Mouse (Mus musculus): ENCODE results near the gene Txndc2. TPM values are rescaled to one million over a fixed set of nuclear protein-coding genes. Genes with fewer than 3 reads are reported as not detected.

The Txndc2 gene
- polyA plus RNA-seq, 1 experiment = not detected

GRCm38 (mm10) chr17:65658416-65658815 lies 16.4 kb upstream of the Txndc2 start:
- H3K27ac ChIP-seq (ENCODE audit: insufficient read depth, low read length) = peak overlapping the region; percentile 15; the same call in 1 of the 2 replicates
- no peak for TF ChIP-seq POLR2A (IDR thresholded peaks at IDR 0.05; ENCODE audit: extremely low read depth, insufficient read depth, low read length)
- H3K4me1 ChIP-seq (ENCODE audit: control insufficient read depth, insufficient read depth, low read length) = peaks cover 6% of the 10 kb centered on the region
- H3K4me3 ChIP-seq (ENCODE audit: insufficient read depth, low read length) = no peak overlapping the region

- H3K27ac ChIP-seq (ENCODE audit: insufficient read depth, low read length) = 0 out of 2 replicates have a peak overlapping the region, but pooled peaks have one; percentile 18
- no peak overlapping the region for H3K4me3 ChIP-seq (ENCODE audit: insufficient read depth, low read length)
- TF ChIP-seq CTCF (IDR thresholded peaks at IDR 0.05; ENCODE audit: extremely low read depth, insufficient read depth, low read length) = no peak
- TF ChIP-seq POLR2A (IDR thresholded peaks at IDR 0.05; ENCODE audit: extremely low read depth, insufficient read depth, low read length) = no peak
- H3K4me1 ChIP-seq (ENCODE audit: control insufficient read depth, insufficient read depth, low read length) = peaks cover 6% of the 10 kb centered on the region
Measured at GRCm38 (mm10) chr17:65657958-65658357, 16.0 kb upstream of the Txndc2 start.

GRCm38 (mm10) chr17:65656731-65657130 lies 14.8 kb upstream of the Txndc2 start:
- TF ChIP-seq CTCF (IDR thresholded peaks at IDR 0.05; ENCODE audit: extremely low read depth, insufficient read depth, low read length) (no peak), POLR2A (IDR thresholded peaks at IDR 0.05; ENCODE audit: extremely low read depth, insufficient read depth, low read length) (no peak)
- no peak overlapping the region for H3K4me3 ChIP-seq (ENCODE audit: insufficient read depth, low read length)
- H3K4me1 ChIP-seq (ENCODE audit: control insufficient read depth, insufficient read depth, low read length) = peaks cover 6% of the 10 kb centered on the region
- no peak overlapping the region for H3K27ac ChIP-seq (ENCODE audit: insufficient read depth, low read length)

- Histone ChIP-seq H3K4me3 (ENCODE audit: insufficient read depth, low read length) (no peak overlapping the region), H3K4me1 (ENCODE audit: control insufficient read depth, insufficient read depth, low read length) (peaks cover 6% of the 10 kb centered on the region), H3K27ac (ENCODE audit: insufficient read depth, low read length) (no peak overlapping the region)
- TF ChIP-seq POLR2A (IDR thresholded peaks at IDR 0.05; ENCODE audit: extremely low read depth, insufficient read depth, low read length) (no peak), CTCF (IDR thresholded peaks at IDR 0.05; ENCODE audit: extremely low read depth, insufficient read depth, low read length) (no peak)
Measured at GRCm38 (mm10) chr17:65656076-65656475, 14.1 kb upstream of the Txndc2 start.

- no peak for TF ChIP-seq POLR2A (IDR thresholded peaks at IDR 0.05; ENCODE audit: extremely low read depth, insufficient read depth, low read length)
- TF ChIP-seq CTCF (IDR thresholded peaks at IDR 0.05; ENCODE audit: extremely low read depth, insufficient read depth, low read length) = no peak
- H3K4me1 ChIP-seq (ENCODE audit: control insufficient read depth, insufficient read depth, low read length) = peaks cover 6% of the 10 kb centered on the region
- H3K27ac ChIP-seq (ENCODE audit: insufficient read depth, low read length) = no peak overlapping the region
- H3K4me3 ChIP-seq (ENCODE audit: insufficient read depth, low read length) = no peak overlapping the region
Measured at GRCm38 (mm10) chr17:65655608-65656007, 13.6 kb upstream of the Txndc2 start.

- Histone ChIP-seq H3K4me1 (ENCODE audit: control insufficient read depth, insufficient read depth, low read length) (no peaks in the 10 kb centered on the region), H3K27ac (ENCODE audit: insufficient read depth, low read length) (no peak overlapping the region), H3K4me3 (ENCODE audit: insufficient read depth, low read length) (no peak overlapping the region)
- no peak for TF ChIP-seq POLR2A (IDR thresholded peaks at IDR 0.05; ENCODE audit: extremely low read depth, insufficient read depth, low read length)
- no peak for TF ChIP-seq CTCF (IDR thresholded peaks at IDR 0.05; ENCODE audit: extremely low read depth, insufficient read depth, low read length)
Measured at GRCm38 (mm10) chr17:65650598-65650997, 8.6 kb upstream of the Txndc2 start.

GRCm38 (mm10) chr17:65649175-65649493 lies 7.2 kb upstream of the Txndc2 start:
- no peaks in the 10 kb centered on the region for H3K4me1 ChIP-seq (ENCODE audit: control insufficient read depth, insufficient read depth, low read length)
- no peak overlapping the region for H3K27ac ChIP-seq (ENCODE audit: insufficient read depth, low read length)
- TF ChIP-seq POLR2A (IDR thresholded peaks at IDR 0.05; ENCODE audit: extremely low read depth, insufficient read depth, low read length) (no peak), CTCF (IDR thresholded peaks at IDR 0.05; ENCODE audit: extremely low read depth, insufficient read depth, low read length) (no peak)
- no peak overlapping the region for H3K4me3 ChIP-seq (ENCODE audit: insufficient read depth, low read length)

GRCm38 (mm10) chr17:65648371-65649174 lies 6.6 kb upstream of the Txndc2 start:
- no peak overlapping the region for H3K27ac ChIP-seq (ENCODE audit: insufficient read depth, low read length)
- TF ChIP-seq POLR2A (IDR thresholded peaks at IDR 0.05; ENCODE audit: extremely low read depth, insufficient read depth, low read length) = no peak
- no peak for TF ChIP-seq CTCF (IDR thresholded peaks at IDR 0.05; ENCODE audit: extremely low read depth, insufficient read depth, low read length)
- H3K4me3 ChIP-seq (ENCODE audit: insufficient read depth, low read length) = no peak overlapping the region
- H3K4me1 ChIP-seq (ENCODE audit: control insufficient read depth, insufficient read depth, low read length) = peaks cover 1% of the 10 kb centered on the region; the same call in 1 of the 2 replicates

GRCm38 (mm10) chr17:65647961-65648360 lies 6.0 kb upstream of the Txndc2 start:
- Histone ChIP-seq H3K4me1 (ENCODE audit: control insufficient read depth, insufficient read depth, low read length) (peaks cover 2% of the 10 kb centered on the region; the same call in 1 of the 2 replicates), H3K4me3 (ENCODE audit: insufficient read depth, low read length) (no peak overlapping the region), H3K27ac (ENCODE audit: insufficient read depth, low read length) (no peak overlapping the region)
- TF ChIP-seq CTCF (IDR thresholded peaks at IDR 0.05; ENCODE audit: extremely low read depth, insufficient read depth, low read length) = no peak

GRCm38 (mm10) chr17:65647226-65647625 lies 5.3 kb upstream of the Txndc2 start:
- peaks cover 4% of the 10 kb centered on the region; the same call in 1 of the 2 replicates for H3K4me1 ChIP-seq (ENCODE audit: control insufficient read depth, insufficient read depth, low read length)
- no peak overlapping the region for H3K27ac ChIP-seq (ENCODE audit: insufficient read depth, low read length)
- no peak overlapping the region for H3K4me3 ChIP-seq (ENCODE audit: insufficient read depth, low read length)
- TF ChIP-seq CTCF (IDR thresholded peaks at IDR 0.05; ENCODE audit: extremely low read depth, insufficient read depth, low read length) = no peak
- TF ChIP-seq POLR2A (IDR thresholded peaks at IDR 0.05; ENCODE audit: extremely low read depth, insufficient read depth, low read length) = no peak
